Mouse (Mus musculus) liver, embryonic 13.5 days (tissue): ENCODE results near the gene Napsa. TPM values are rescaled to one million over a fixed set of nuclear protein-coding genes. Genes with fewer than 3 reads are reported as not detected.

Source experiments
- ATAC-seq: fragments of 200-750 bp; cut with Nextera tagmentation; 2 replicates; pipeline ENCODE4 v1.8.0; 2017; ENCODE audit warnings: low read depth, mild to moderate bottlenecking, moderate number of reproducible peaks, moderate library complexity
- DNase-seq: peaks from one replicate; pipeline ENCODE4 v3.0.0; 2022
- H3K27ac ChIP-seq: fragments of 300-500 bp; sonication (generic); 2 replicates; pipeline ENCODE4 v1.5.1; 2015; ENCODE audit warnings: moderate library complexity, mild to moderate bottlenecking, inconsistent platforms
- H3K27me3 ChIP-seq: fragments of 300-500 bp; sonication (generic); 2 replicates; pipeline ENCODE4 v1.6.1; 2015; ENCODE audit warnings: mild to moderate bottlenecking, inconsistent platforms
- H3K36me3 ChIP-seq: fragments of 300-500 bp; sonication (generic); 2 replicates; pipeline ENCODE4 v1.6.1; 2015; ENCODE audit warnings: mild to moderate bottlenecking, inconsistent platforms
- H3K4me1 ChIP-seq: fragments of 300-500 bp; sonication (generic); replicated peaks from 2 replicates; pipeline ENCODE4 v1.6.1; 2015; ENCODE audit warnings: inconsistent platforms
- H3K4me2 ChIP-seq: fragments of 300-500 bp; sonication (generic); 2 replicates; pipeline ENCODE4 v1.6.1; 2015; ENCODE audit warnings: inconsistent platforms, mild to moderate bottlenecking, moderate library complexity
- H3K4me3 ChIP-seq: fragments of 300-500 bp; sonication (generic); replicated peaks from 2 replicates; pipeline ENCODE4 v1.5.1; 2015; ENCODE audit warnings: mild to moderate bottlenecking, inconsistent platforms
- H3K9ac ChIP-seq: fragments of 300-500 bp; sonication (generic); 2 replicates; pipeline ENCODE4 v1.6.1; 2015; ENCODE audit warnings: mild to moderate bottlenecking, inconsistent platforms
- H3K9me3 ChIP-seq: fragments of 300-500 bp; sonication (generic); replicated peaks from 2 replicates; pipeline ENCODE4 v1.6.1; 2016; ENCODE audit warnings: inconsistent platforms
- WGBS: fragments of 180-500 bp; shearing (Covaris S2); methylation state at CpG from one replicate; pipeline ENCODE4 v1.1.7; 2015; ENCODE audit not compliant: insufficient replicate concordance; 5-methylcytosine and 5-hydroxymethylcytosine counted together
- polyA plus RNA-seq: library from polyadenylated mRNA; unstranded; fragments of >200 nt; fragmentation: Nextera tagmentation; extraction: Ambion mirVana; gene quantifications from 2 replicates; pipeline ENCODE4 v1.2.1, GENCODE M21; 2015

The Napsa gene
- polyA plus RNA-seq, 1 experiment from 2014 or later, result 5.1 TPM

GRCm38 (mm10) chr7:44532918-44533745 is 39.0 kb upstream of the Napsa start:
- Histone ChIP-seq H3K9ac (no peak overlapping the region), H3K27me3 (peaks cover 6% of the 10 kb centered on the region), H3K36me3 (peaks cover 60% of the 10 kb centered on the region), H3K9me3 (no peaks in the 10 kb centered on the region), H3K27ac (no peak overlapping the region), H3K4me2 (no peak overlapping the region), H3K4me1 (peaks cover 21% of the 10 kb centered on the region), H3K4me3 (no peak overlapping the region)
- no peak for DNase-seq
- WGBS, result 79% methylated on average over 29 of the region's 29 CpGs
- ATAC-seq, result no peak

DNA sequence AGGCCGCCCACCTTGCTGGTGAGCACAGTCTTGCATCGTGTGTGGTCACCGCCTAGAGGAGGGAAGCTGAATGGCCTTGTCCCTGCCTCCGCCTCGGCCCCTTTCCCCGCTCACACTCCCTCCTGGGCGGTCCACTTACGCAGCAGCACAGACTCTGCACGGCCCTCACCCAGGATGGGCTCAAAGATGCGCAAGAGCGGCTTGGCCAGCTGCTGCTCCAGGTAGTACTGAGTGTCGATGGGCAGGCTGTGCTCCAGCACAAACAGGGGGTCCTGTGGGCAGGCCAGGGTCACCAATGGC is 38.5 kb upstream of the Napsa start:
- Histone ChIP-seq H3K9ac (no peak overlapping the region), H3K9me3 (no peaks in the 10 kb centered on the region), H3K4me2 (no peak overlapping the region), H3K4me1 (peaks cover 16% of the 10 kb centered on the region), H3K27ac (no peak overlapping the region), H3K36me3 (peaks cover 66% of the 10 kb centered on the region), H3K4me3 (no peak overlapping the region), H3K27me3 (peaks cover 3% of the 10 kb centered on the region)
- 85% methylated on average over 12 of the region's 12 CpGs for WGBS
- ATAC-seq (no peak), DNase-seq (no peak)

DNA sequence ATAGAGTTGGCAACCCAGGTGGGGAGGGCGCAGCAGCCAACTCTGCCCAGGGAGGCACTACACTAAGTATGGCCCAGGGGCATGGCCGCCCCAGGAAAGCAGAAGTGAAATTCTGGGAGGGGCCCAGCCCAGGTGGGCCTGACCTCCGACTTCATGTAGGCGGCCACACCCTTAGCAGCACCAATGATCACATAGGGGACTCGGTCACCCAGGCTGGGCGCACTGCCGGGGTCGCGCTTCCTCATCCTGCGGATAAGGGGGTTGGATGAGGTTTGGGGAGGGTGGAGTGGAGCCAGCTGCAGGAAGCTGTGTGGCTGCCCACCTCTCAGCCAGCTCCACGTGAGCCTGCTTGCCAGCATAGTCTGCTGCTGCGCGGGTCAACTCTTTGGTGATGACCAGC is 37.9 kb upstream of the Napsa start:
- H3K9me3 ChIP-seq, result no peaks in the 10 kb centered on the region
- no peak overlapping the region for H3K9ac ChIP-seq
- no peak overlapping the region for H3K4me3 ChIP-seq
- peaks cover 16% of the 10 kb centered on the region for H3K4me1 ChIP-seq
- peaks cover 71% of the 10 kb centered on the region for H3K36me3 ChIP-seq
- 81% methylated on average over 13 of the region's 13 CpGs for WGBS
- H3K4me2 ChIP-seq, result no peak overlapping the region
- no peak for ATAC-seq
- no peaks in the 10 kb centered on the region; the same call in 1 of the 2 replicates for H3K27me3 ChIP-seq
- DNase-seq, result no peak
- H3K27ac ChIP-seq, result no peak overlapping the region

DNA sequence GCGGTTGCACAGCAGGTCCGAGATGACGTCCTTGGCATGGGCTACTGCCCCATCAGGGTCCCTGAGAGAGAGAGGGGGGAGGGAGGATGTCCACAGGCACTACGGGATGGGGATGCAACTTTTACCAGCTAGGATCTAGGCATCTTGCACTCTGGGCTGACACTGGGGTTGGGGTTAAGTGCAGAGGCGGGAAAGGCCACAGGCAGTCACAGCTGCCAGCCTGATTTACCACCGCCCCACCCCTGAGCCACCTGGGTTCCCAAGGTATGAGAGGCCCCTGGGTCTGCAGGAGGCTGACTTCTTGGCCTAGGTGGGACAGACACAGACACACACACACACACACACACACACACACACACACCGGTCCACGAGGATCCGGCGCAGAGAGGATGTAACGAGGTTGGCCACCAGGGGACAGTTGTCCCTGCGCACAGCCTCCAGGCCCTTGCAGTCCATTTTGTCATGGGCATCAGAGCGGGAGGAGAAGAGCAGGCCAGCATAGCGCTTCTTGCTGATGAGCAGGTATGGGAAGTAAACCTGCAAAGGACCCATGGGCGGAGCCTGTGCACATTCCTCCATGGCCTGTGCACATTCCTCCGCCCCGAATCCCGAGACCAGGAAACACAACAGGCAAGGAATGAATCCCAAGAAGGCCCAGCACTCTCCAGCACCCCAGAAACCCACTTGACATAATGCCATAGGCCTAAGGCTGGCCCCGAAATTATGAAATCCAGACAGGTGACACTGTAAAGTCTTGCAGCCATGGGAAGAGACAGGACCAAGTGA is 37.3 kb upstream of the Napsa start:
- Histone ChIP-seq H3K4me3 (no peak overlapping the region), H3K4me2 (no peak overlapping the region), H3K36me3 (peaks cover 77% of the 10 kb centered on the region), H3K4me1 (peaks cover 16% of the 10 kb centered on the region), H3K27me3 (no peaks in the 10 kb centered on the region), H3K9me3 (no peaks in the 10 kb centered on the region), H3K9ac (no peak overlapping the region), H3K27ac (no peak overlapping the region)
- ATAC-seq (no peak), DNase-seq (no peak)
- WGBS, result 85% methylated on average over 19 of the region's 19 CpGs

DNA sequence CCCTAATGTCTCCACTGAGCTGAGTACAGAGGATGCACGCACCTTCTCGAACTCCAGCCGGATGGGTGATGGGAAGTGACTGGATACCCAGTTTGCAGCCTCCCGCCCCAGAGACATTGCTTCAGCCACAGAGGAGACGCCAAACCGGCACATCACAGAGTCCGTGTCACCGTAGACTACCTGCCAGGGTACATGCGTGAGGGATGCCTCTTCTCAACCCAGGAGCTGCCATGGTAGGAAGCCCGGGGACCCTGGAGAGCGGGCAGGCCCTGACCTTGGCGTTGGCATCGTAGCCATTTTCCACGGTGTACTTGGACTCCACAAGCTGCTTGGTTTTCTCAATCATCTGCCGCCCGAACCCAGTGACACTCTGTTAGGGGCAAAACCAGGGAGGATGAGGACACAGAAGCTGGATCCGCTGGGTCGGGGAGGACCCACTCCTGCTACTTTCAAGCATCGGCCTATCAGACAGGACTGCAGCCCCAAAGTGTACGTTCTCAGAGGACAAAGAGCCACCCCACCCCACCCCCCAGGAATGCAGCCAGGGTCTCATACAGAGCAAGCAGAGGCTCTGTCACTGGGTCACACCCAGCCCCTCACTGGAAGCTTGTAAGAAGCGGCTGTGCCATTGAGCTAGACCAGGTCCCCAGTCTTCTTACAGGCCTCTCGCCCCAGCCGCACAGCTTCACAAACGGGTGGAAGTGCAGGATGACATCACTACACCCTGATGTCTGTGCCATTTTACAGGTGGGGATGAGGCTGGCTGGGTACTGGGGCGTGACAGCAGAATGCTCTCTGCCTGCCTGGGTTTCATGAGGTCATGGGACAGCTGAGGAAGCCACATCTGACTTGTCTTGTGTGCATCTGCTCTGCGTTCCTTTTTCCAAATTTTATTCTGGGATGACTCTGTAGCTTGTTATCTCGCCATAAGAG is 36.3 kb upstream of the Napsa start:
- ATAC-seq, result no peak
- H3K4me1 ChIP-seq, result peaks cover 16% of the 10 kb centered on the region
- H3K9ac ChIP-seq, result no peak overlapping the region
- H3K9me3 ChIP-seq, result no peaks in the 10 kb centered on the region
- 90% methylated on average over 27 of the region's 27 CpGs for whole genome bisulfite sequencing
- H3K27ac ChIP-seq, result no peak overlapping the region
- no peak for DNase-seq
- peaks cover 88% of the 10 kb centered on the region for H3K36me3 ChIP-seq
- H3K4me2 ChIP-seq, result no peak overlapping the region
- H3K27me3 ChIP-seq, result no peaks in the 10 kb centered on the region
- no peak overlapping the region for H3K4me3 ChIP-seq

GRCm38 (mm10) chr7:44536590-44536968 is 35.6 kb upstream of the Napsa start:
- Histone ChIP-seq H3K4me1 (peaks cover 16% of the 10 kb centered on the region), H3K4me3 (no peak overlapping the region), H3K27me3 (no peaks in the 10 kb centered on the region), H3K36me3 (peaks cover 94% of the 10 kb centered on the region), H3K27ac (no peak overlapping the region), H3K9ac (no peak overlapping the region), H3K4me2 (no peak overlapping the region), H3K9me3 (no peaks in the 10 kb centered on the region)
- no peak for ATAC-seq
- WGBS, result 84% methylated on average over 6 of the region's 6 CpGs
- no peak for DNase-seq

GRCm38 (mm10) chr7:44537009-44537408 is 35.2 kb upstream of the Napsa start:
- Histone ChIP-seq H3K4me1 (peaks cover 16% of the 10 kb centered on the region), H3K9me3 (no peaks in the 10 kb centered on the region), H3K27ac (no peak overlapping the region), H3K9ac (no peak overlapping the region), H3K4me3 (no peak overlapping the region), H3K27me3 (no peaks in the 10 kb centered on the region), H3K36me3 (peaks cover 99% of the 10 kb centered on the region), H3K4me2 (no peak overlapping the region)
- DNase-seq, result no peak
- 76% methylated on average over 7 of the region's 7 CpGs for WGBS
- no peak for ATAC-seq

GRCm38 (mm10) chr7:44537496-44537895 is 34.7 kb upstream of the Napsa start:
- 90% methylated on average over 13 of the region's 13 CpGs for WGBS
- no peak overlapping the region for H3K27ac ChIP-seq

GRCm38 (mm10) chr7:44538756-44539624 is 33.2 kb upstream of the Napsa start:
- Histone ChIP-seq H3K27me3 (no peaks in the 10 kb centered on the region), H3K36me3 (peaks cover 100% of the 10 kb centered on the region), H3K9ac (no peak overlapping the region), H3K4me3 (no peak overlapping the region), H3K4me2 (no peak overlapping the region), H3K9me3 (no peaks in the 10 kb centered on the region), H3K27ac (no peak overlapping the region), H3K4me1 (no peaks in the 10 kb centered on the region)
- ATAC-seq (no peak), DNase-seq (no peak)
- 89% methylated on average over 41 of the region's 41 CpGs for WGBS

More at GRCm38 (mm10) chr7:44537496-44537895, 34.7 kb upstream of the Napsa start:
- ATAC-seq (no peak), DNase-seq (no peak)
- Histone ChIP-seq H3K36me3 (peaks cover 100% of the 10 kb centered on the region), H3K9ac (no peak overlapping the region), H3K4me1 (peaks cover 14% of the 10 kb centered on the region), H3K4me3 (no peak overlapping the region), H3K9me3 (no peaks in the 10 kb centered on the region), H3K4me2 (no peak overlapping the region), H3K27me3 (no peaks in the 10 kb centered on the region)

DNA sequence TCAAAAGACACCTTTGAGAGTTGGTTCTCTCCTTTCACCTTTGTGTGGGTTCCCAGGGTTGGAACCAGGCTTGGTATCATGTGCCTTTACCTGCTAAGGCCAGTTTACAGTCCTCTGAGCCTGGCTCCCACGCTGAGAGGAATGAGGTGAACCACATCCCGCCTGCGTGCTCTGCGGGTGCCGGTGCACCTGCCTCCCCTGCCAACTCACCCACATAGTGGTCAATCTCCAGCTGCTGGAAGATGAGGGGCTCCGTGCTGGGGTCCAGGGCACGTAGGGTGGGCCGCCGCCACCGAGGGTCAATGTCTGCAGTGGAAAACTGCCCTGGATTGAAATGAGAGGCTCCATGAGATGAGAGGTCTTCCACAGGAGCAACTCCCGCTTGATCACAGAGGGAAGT is 29.6 kb upstream of the Napsa start:
- Histone ChIP-seq H3K36me3 (peaks cover 88% of the 10 kb centered on the region), H3K4me2 (no peak overlapping the region), H3K9me3 (no peaks in the 10 kb centered on the region), H3K27ac (no peak overlapping the region), H3K4me3 (no peak overlapping the region), H3K9ac (no peak overlapping the region), H3K4me1 (peaks cover 11% of the 10 kb centered on the region), H3K27me3 (no peaks in the 10 kb centered on the region)
- DNase-seq (no peak), ATAC-seq (no peak)
- WGBS, result 86% methylated on average over 11 of the region's 11 CpGs
